Mouse (Mus musculus): ENCODE measurements at regions not wholly inside any gene's neighbourhood (a gene's known extent, or its start where the extent isn't known, plus 50 kb on each side); places are given as distances from the start of the nearest gene placed in this dataset.

- DNase-seq = no peak
These were observed 224.6 kb downstream of the Slc16a7 start for GRCm38 (mm10) chr10:125164671-125165070.

- DNase-seq = no peak
These were observed 228.2 kb downstream of the Slc16a7 start for GRCm38 (mm10) chr10:125161077-125161476.

- no peak for DNase-seq
These were observed 240.5 kb downstream of the Slc16a7 start for GRCm38 (mm10) chr10:125148753-125149152.

- DNase-seq = no peak
These were observed 242.0 kb downstream of the Slc16a7 start for GRCm38 (mm10) chr10:125147239-125147782.

- no peak for DNase-seq
These were observed 242.9 kb downstream of the Slc16a7 start for GRCm38 (mm10) chr10:125146365-125146764.

GRCm38 (mm10) chr10:125145809-125146208 lies 243.5 kb downstream of the Slc16a7 start:
- no peak for DNase-seq

GRCm38 (mm10) chr10:125121762-125122161 lies 267.5 kb downstream of the Slc16a7 start:
- DNase-seq = peak; percentile 68

- peak; percentile 8 for DNase-seq
These were observed 274.9 kb downstream of the Slc16a7 start for GRCm38 (mm10) chr10:125114318-125114717.

GRCm38 (mm10) chr10:125108986-125109385 lies 280.3 kb downstream of the Slc16a7 start:
- DNase-seq = peak; percentile 43

GRCm38 (mm10) chr10:125084975-125085374 lies 304.3 kb downstream of the Slc16a7 start:
- no peak for DNase-seq

- no peak for DNase-seq
These were observed 316.9 kb downstream of the Slc16a7 start for GRCm38 (mm10) chr10:125072401-125072800.

GRCm38 (mm10) chr10:125070246-125070645 lies 319.0 kb downstream of the Slc16a7 start:
- no peak for DNase-seq

GRCm38 (mm10) chr10:125039290-125039689 lies 350.0 kb downstream of the Slc16a7 start:
- no peak for DNase-seq

GRCm38 (mm10) chr10:125035631-125036030 lies 353.6 kb downstream of the Slc16a7 start:
- DNase-seq = no peak

GRCm38 (mm10) chr10:125028347-125028746 lies 360.9 kb downstream of the Slc16a7 start:
- no peak for DNase-seq

GRCm38 (mm10) chr10:125026851-125027250 lies 362.4 kb downstream of the Slc16a7 start:
- no peak for DNase-seq

All from right cerebral cortex, adult 18-20 months (tissue).